Mouse (Mus musculus): ENCODE measurements around the gene Zfp239.

DNA sequence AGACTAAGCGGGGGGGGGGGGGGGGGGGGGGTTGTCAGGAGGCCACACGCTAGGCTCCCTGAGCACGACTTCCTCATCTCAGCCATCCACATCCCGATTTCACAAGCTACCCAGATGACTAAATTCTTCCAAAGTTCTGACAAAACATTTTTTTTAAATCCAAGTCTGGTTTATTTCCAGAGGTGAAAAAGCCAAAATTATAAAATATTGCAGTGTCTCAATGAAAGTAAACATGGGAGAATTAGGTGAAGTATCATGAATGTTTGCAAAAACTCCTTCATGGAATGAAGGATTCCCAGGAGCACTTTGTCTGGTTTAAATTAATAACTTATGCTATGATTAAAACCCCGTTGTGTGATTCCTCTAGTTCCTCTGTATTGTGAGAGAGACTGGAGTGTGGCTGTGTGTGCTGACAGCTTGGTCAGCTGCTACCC is 44.8 kb upstream of the Zfp239 start:
- TF ChIP-seq POLR2A (IDR thresholded peaks at IDR 0.05; ENCODE audit: extremely low read depth, insufficient read depth, low read length) (no peak), CTCF (IDR thresholded peaks at IDR 0.05; ENCODE audit: low read depth, low read length) (no peak)
